Mouse (Mus musculus): ENCODE measurements at regions not wholly inside any gene's neighbourhood (a gene's known extent, or its start where the extent isn't known, plus 50 kb on each side); places are given as distances from the start of the nearest gene placed in this dataset.

DNA sequence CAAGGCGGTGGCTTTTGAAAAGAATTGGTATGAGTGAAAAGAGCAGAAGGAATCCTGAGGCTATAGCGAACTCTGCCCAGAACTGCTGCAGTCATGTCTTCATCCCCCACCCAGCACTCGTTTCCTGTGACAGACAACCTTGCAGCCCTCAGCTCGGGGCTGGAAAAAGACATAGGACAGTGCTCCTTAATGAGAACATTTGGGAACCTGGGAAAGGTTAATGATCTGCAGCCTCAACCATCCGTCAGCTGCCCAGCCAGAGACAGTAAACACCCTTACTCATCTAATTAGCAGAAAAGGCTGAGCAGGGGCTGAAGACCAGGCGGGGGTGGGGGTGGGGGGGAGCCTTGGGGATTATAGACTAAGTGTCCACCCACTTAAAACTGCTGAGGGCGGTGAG, 76.3 kb upstream of the Arhgap36 start:
- in situ Hi-C loops (cut with MboI, MseI): no loop called here

GRCm38 (mm10) chrX:49377067-49377466, 86.7 kb upstream of the Arhgap36 start:
- in situ Hi-C loops (cut with MboI, MseI): no loop called here

- in situ Hi-C loops (cut with MboI, MseI): loop anchor here in 1 of 2 experiments (5.0 kb wide), 1 partner anchor 223 kb away; no protein-coding TSS in a partner anchor
Observed at GRCm38 (mm10) chrX:49370384-49370783, 82.3 kb upstream of the Enox2 start.

- in situ Hi-C loops (cut with MboI, MseI): no loop called here
Observed at GRCm38 (mm10) chrX:49369404-49369803, 81.3 kb upstream of the Enox2 start.

DNA sequence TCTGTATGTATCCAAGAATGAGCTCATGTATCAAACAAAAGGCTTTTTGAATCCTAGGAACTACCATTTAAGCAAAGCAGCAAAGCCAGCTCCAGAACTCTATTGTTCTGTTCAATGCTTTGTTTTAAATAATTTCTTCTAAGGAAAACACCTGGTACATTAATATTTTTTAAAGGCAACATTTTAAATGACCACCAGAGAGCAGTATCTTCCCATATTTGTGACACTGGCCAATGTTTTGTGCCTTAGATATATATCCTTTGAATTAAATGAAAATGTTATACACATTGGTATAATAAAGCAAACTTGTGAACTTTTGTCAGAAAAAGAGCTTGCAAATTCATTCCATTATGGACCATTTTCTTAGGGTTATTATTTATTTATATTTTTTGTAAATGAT, 58.4 kb upstream of the Enox2 start:
- in situ Hi-C loops (cut with MboI, MseI): loop anchor here (5.0 to 25.0 kb wide), 2 partner anchors 1166 to 1261 kb away; no protein-coding TSS in a partner anchor
